Mouse (Mus musculus) gastrocnemius, postnatal 4 days (tissue): ENCODE data around the gene Clcn3. TPM values are rescaled to one million over a fixed set of nuclear protein-coding genes. Genes with fewer than 3 reads are reported as not detected.

Source experiments
- DNase-seq, 2 experiments: peaks; one replicate each; pipeline ENCODE4 v3.0.0; 2021 to 2022; ENCODE audit warnings: low spot score in 2 of 2, mixed read lengths in 2 of 2
- total RNA-seq, 2 experiments: library from RNA; stranded (reverse); gene quantifications; 2 replicates each; pipeline ENCODE4 v1.2.3; 2021

Gene Clcn3
- total RNA-seq, 2 experiments from 2014 or later, result 18.6 to 20.0 TPM

DNA sequence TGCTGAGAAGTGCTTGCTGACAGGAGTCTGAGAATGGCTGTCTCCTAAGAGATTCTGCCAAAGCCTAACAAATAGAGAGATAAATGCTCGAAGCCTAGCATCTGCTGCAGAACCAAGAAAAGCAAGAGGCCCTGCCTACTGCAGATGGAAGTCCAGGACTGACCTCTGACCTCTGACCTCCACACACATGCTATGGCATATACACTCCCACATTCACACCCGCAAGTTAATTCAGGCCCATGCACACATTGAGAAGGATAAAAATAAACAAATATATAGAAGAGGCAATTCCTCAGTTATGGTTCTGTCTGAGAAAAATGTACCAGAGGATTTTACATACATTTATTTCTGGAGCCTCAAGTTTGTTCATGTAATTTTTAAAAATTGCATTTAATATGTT is 104.5 kb downstream of the Clcn3 start:
- DNase-seq, result no peak

DNA sequence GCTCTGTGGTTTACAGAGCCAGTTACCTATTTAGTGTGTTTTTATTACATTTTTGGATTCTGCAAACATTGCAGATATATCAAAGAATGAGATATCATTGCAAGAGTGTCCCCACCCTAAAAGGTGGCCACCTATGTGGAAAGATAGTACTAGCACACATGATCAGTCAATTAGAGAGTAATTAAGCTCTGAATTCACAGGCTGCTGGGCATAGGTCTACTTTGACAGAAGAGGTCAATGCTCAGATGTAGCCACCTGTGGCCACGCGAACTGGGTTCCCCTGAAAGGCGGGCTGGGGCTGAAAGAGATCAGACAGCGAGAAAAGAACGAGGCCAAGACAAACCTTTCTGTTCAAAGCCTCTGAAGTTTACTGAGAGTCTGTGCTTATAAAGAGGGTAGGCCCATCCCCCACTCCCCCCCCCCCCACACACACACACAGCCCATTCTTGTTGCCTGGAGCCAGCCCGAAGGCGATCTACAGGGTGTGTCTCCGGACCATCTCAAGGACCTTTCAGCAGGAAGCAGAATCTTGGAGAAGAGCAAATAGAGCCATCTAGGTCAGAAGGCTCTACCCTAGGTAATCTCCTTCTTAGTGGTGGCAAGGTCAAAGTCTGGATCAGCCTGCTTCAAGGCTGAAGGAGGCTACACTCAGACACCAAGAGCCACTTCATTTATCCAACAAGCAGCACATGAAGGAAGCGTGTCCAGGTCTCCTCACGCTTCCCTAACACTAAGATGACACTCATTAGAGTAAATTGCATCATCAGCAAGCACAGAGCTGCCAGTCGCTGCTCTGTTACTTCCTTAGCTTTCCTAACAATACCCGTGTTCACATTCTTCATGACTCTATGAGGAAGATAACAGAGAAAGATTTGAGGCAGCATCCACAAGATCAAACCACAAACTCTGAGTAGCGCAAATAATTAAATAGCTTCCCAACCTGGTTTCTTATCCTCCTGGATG is 112.6 kb downstream of the Clcn3 start:
- no peak for DNase-seq

DNA sequence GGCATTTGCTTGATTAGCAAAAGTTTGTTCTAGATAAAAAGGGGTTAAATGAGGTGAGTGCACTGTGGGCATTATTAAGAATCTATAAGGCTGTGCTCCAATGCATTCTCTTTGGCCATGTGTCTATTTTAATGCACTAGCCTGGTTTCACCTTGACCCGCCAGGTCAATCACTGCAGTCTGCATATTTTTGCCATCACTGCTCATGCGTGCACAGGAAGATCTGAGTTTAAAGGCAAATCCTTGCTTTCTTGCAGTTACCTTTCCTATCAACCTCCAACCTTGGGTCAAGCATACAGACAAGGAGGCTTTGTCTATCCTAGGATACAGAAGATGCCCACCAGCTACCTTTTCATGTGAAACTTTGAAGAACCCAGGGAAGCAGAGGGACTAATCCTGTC is 113.3 kb downstream of the Clcn3 start:
- no peak for DNase-seq

DNA sequence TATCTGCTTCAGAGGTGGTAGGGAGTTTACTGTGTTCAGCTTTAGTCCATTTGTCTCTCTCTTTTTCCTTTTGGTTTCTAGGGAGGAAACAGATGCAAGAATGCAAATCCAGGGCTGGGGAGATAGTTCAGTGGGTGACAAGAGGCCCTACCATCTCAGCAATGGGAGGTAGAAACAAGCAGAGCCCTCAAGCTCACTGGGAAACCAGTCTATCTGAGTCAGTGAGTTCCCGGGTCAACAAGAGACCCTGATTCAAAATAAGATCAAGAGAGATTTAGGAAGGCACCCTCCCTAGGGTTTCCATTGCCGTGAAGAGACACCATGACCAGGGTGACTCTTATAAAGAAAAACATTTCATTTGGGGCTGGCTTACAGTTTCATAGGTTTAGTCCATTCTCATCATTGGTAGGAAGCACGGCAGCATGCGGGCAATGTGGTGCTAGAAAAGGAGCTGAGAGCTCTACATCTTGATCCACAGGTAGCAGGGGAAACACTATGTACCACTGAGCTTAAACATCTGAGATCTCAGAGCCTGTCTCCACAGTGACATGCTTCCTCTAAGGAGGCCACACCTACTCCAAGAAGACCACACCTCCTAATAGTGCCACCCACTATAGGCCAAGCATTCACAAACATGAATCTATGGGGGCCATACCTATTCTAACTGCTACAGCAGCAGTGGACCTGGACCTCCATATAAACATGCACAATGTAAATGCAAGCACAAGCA is 114.7 kb downstream of the Clcn3 start:
- DNase-seq, result no peak

DNA sequence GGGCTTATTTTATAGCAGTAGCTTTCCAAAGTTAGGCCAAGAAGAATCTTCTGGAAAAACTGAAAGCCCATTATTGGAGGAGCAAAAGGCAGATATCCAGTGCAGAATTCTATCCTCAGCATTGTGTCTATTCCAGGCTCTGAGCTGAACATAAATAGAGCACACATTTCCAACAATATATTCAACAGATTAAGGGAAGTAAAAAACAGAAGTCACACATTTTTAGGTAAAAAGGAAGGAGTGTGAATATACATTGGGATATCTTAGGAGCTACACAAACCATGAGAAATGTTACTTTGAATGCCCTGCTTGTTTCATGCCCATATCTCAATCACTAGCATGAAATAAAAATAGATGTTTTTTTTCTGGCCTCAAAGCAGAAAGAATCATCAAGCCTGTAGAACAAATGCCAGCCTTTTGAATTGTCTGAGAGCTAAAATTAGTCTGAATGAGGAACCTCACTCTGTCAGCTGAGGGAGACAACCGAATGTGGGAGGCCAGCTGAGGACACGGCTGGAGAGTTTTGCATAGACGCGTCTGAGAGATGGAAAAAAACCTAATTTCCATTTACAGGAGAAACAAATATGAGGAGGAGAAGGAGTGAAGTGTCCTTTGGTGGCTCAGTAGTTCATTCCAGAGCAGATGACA is 115.5 kb downstream of the Clcn3 start:
- DNase-seq, result no peak

DNA sequence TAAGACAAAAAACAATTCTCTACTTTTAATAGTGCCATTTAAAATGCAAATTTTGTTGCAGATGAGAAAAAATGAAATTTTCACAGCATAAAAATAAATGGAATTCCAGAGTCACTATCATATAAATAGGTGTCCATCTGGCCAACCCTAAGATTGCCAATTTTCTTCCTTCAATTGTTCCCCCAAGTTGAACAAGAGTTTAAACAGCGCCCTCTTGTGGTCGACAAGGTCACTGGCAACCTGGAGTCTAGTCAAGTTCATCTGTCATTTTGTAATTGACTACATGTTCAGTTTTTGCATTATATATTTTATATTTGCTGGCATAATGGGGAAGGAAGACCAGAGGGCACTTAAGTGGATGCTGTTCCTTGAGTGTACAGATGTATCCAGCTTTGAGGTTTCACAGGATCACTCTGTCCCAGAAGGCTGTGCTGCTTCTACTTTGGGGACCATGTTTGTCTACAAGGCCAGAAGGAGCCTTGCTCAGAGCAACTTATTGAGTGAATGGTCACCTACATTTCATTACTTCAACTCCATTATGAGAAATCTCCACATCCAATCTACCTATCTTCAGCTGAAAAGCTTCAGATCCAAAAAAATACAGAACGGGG is 117.5 kb downstream of the Clcn3 start:
- DNase-seq, result peak; percentile 33 to 56

DNA sequence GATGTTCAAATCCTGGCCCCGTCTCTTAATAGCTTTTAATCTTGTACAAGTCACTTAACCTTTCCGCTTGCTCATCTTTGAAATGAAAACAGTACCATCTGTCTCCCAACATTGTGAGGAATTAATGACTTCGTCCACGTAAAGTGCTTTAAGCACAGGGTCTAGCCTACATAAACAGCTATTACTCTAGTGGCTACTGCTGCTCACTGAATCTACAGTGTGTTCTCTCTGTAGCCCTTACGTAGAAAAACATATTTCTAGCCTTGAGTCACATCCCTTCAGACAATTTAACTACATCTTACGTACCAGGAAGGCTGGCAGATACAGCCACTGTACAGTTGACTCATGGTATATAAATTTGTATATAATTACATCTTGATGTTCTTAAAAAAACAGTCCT is 118.2 kb downstream of the Clcn3 start:
- DNase-seq, result no peak

DNA sequence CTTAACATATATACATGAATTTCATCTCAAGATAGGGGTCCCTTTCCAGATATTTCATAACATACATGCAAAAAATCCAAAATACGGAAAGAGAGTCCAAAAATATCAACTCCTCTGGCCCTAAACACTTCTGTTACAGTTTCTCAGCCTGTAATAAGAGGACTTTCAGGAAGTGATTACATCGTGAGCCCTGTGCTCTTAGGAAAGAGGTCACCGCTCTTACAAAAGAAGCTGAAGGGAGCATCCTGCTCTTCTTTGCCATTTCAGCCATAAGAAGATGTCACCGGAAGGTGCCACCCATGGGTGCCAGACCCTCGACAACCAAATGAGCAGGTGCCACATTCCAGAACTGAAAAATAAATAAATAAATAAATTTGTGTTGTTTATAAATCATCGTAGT is 121.3 kb downstream of the Clcn3 start:
- DNase-seq, result no peak

DNA sequence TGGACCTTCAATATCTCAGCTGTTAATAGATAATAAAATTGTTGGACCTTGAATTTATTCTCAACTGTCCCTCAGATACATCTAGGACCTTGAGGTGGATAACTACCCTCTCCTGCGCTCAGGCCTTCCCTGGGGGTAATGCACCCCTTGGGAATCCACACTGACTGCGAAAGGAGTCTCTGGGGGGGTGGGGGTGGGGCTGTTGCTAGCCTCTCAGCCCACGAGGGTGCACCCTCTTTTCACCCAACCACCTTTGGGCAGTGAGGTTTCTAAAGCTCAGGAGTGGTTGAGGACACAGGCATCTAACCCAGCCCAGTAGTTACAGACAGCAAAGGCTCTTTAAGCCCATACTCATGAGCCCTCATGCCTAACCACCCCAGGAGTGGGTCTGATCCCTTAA is 122.4 kb downstream of the Clcn3 start:
- DNase-seq, result no peak

Other genes starting within 250 kb of the Clcn3 start
- gene Hpf1, start 92.9 kb downstream of the Clcn3 start, total RNA-seq, result 10 to 100 TPM; 24.3 to 26.8 TPM
- 10 to 100 TPM in 1 of 2 experiments, 1 to 10 TPM in 1; 9.7 to 10.3 TPM for gene Nek1, start 9.9 kb upstream of the Clcn3 start, total RNA-seq
- 10 to 100 TPM; 10.6 to 12.3 TPM for gene Sh3rf1, start 240.6 kb upstream of the Clcn3 start, total RNA-seq